Mouse (Mus musculus) embryonic facial prominence, embryonic 15.5 days (tissue): ENCODE measurements around the gene Astn1. TPM values are rescaled to one million over a fixed set of nuclear protein-coding genes. Genes with fewer than 3 reads are reported as not detected.

ENCODE experiments used
- ATAC-seq: fragments of 200-750 bp; cut with Nextera tagmentation; 2 replicates; pipeline ENCODE4 v1.8.0; 2017; ENCODE audit warnings: low read depth, moderate TSS enrichment; ENCODE audit not compliant: insufficient number of reproducible peaks, low FRiP score, low TSS enrichment
- H3K27ac ChIP-seq: fragments of 300-500 bp; sonication (generic); replicated peaks from 2 replicates; pipeline ENCODE4 v1.5.1; 2015; ENCODE audit warnings: mild to moderate bottlenecking, inconsistent platforms
- H3K27me3 ChIP-seq: fragments of 300-500 bp; sonication (generic); 2 replicates; pipeline ENCODE4 v1.6.1; 2015; ENCODE audit warnings: inconsistent platforms
- H3K36me3 ChIP-seq: fragments of 300-500 bp; sonication (generic); 2 replicates; pipeline ENCODE4 v1.6.1; 2015; ENCODE audit warnings: mild to moderate bottlenecking, inconsistent platforms
- H3K4me1 ChIP-seq: fragments of 300-500 bp; sonication (generic); 2 replicates; pipeline ENCODE4 v1.6.1; 2015; ENCODE audit warnings: inconsistent platforms
- H3K4me2 ChIP-seq: fragments of 300-500 bp; sonication (generic); replicated peaks from 2 replicates; pipeline ENCODE4 v1.6.1; 2015; ENCODE audit warnings: mild to moderate bottlenecking, inconsistent platforms
- H3K4me3 ChIP-seq: fragments of 300-500 bp; sonication (generic); replicated peaks from 2 replicates; pipeline ENCODE4 v1.5.1; 2015; ENCODE audit warnings: mild to moderate bottlenecking, inconsistent platforms
- H3K9ac ChIP-seq: fragments of 300-500 bp; sonication (generic); 2 replicates; pipeline ENCODE4 v1.6.1; 2015; ENCODE audit warnings: inconsistent platforms
- H3K9me3 ChIP-seq: fragments of 300-500 bp; sonication (generic); replicated peaks from 2 replicates; pipeline ENCODE4 v1.6.1; 2016; ENCODE audit warnings: inconsistent platforms
- WGBS: fragments of 180-500 bp; shearing (Covaris S2); methylation state at CpG from one replicate; pipeline ENCODE4 v1.1.7; 2015; 5-methylcytosine and 5-hydroxymethylcytosine counted together
- polyA plus RNA-seq: library from polyadenylated mRNA; unstranded; fragments of >200 nt; fragmentation: Nextera tagmentation; extraction: Ambion mirVana; gene quantifications from 2 replicates; pipeline ENCODE4 v1.2.1, GENCODE M21; 2015

Astn1 gene
- polyA plus RNA-seq, 1 experiment from 2014 or later: 1.7 TPM

- 86% methylated on average over 10 of the region's 10 CpGs for WGBS
- Histone ChIP-seq H3K27ac (no peak overlapping the region), H3K9me3 (no peaks in the 10 kb centered on the region), H3K27me3 (no peaks in the 10 kb centered on the region), H3K4me3 (no peak overlapping the region), H3K36me3 (no peaks in the 10 kb centered on the region), H3K4me1 (no peaks in the 10 kb centered on the region), H3K9ac (no peak overlapping the region), H3K4me2 (no peak overlapping the region)
- no peak for ATAC-seq
Observed at GRCm38 (mm10) chr1:158697859-158698569, 335.9 kb downstream of the Astn1 start.

- H3K4me1 ChIP-seq: no peaks in the 10 kb centered on the region
- no peaks in the 10 kb centered on the region for H3K36me3 ChIP-seq
- no peaks in the 10 kb centered on the region for H3K9me3 ChIP-seq
- no peak overlapping the region for H3K4me3 ChIP-seq
- no peak for ATAC-seq
- no peak overlapping the region for H3K4me2 ChIP-seq
- H3K9ac ChIP-seq: no peak overlapping the region
- WGBS: 85% methylated on average over 2 of the region's 2 CpGs
- H3K27ac ChIP-seq: no peak overlapping the region
- no peaks in the 10 kb centered on the region for H3K27me3 ChIP-seq
Observed at GRCm38 (mm10) chr1:158699276-158699675, 337.2 kb downstream of the Astn1 start.

- Histone ChIP-seq H3K4me1 (no peaks in the 10 kb centered on the region), H3K4me2 (no peak overlapping the region), H3K27ac (no peak overlapping the region), H3K27me3 (no peaks in the 10 kb centered on the region), H3K9ac (no peak overlapping the region), H3K4me3 (no peak overlapping the region), H3K36me3 (no peaks in the 10 kb centered on the region), H3K9me3 (no peaks in the 10 kb centered on the region)
- no peak for ATAC-seq
- 85% methylated on average over 2 of the region's 2 CpGs for WGBS
Observed at GRCm38 (mm10) chr1:158700147-158700546, 338.1 kb downstream of the Astn1 start.

- H3K9me3 ChIP-seq: no peaks in the 10 kb centered on the region
- H3K9ac ChIP-seq: no peak overlapping the region
- 73% methylated on average over 1 of the region's 1 CpGs for WGBS
- no peak for ATAC-seq
- no peaks in the 10 kb centered on the region for H3K36me3 ChIP-seq
- no peak overlapping the region for H3K4me2 ChIP-seq
- H3K4me1 ChIP-seq: no peaks in the 10 kb centered on the region
- H3K27me3 ChIP-seq: no peaks in the 10 kb centered on the region
- H3K4me3 ChIP-seq: no peak overlapping the region
- no peak overlapping the region for H3K27ac ChIP-seq
Observed at GRCm38 (mm10) chr1:158701336-158701735, 339.3 kb downstream of the Astn1 start.

GRCm38 (mm10) chr1:158713301-158714095 is 351.4 kb downstream of the Astn1 start:
- H3K27ac ChIP-seq: no peak overlapping the region
- no peaks in the 10 kb centered on the region for H3K4me1 ChIP-seq
- no peaks in the 10 kb centered on the region for H3K27me3 ChIP-seq
- no peaks in the 10 kb centered on the region for H3K36me3 ChIP-seq
- no peak overlapping the region for H3K4me2 ChIP-seq
- no peak overlapping the region for H3K9ac ChIP-seq
- no peak overlapping the region for H3K4me3 ChIP-seq
- no peak for ATAC-seq
- no peaks in the 10 kb centered on the region for H3K9me3 ChIP-seq
- 40% methylated on average over 5 of the region's 5 CpGs for WGBS

GRCm38 (mm10) chr1:158732868-158733496 is 370.9 kb downstream of the Astn1 start:
- no peak overlapping the region for H3K9ac ChIP-seq
- H3K9me3 ChIP-seq: no peaks in the 10 kb centered on the region
- 0 out of 2 replicates have a peak, but pooled peaks have one; percentile 57 for ATAC-seq
- no peak overlapping the region for H3K4me3 ChIP-seq
- no peaks in the 10 kb centered on the region for H3K4me1 ChIP-seq
- H3K36me3 ChIP-seq: no peaks in the 10 kb centered on the region
- H3K4me2 ChIP-seq: no peak overlapping the region
- WGBS: 39% methylated on average over 4 of the region's 4 CpGs
- peak overlapping the region; percentile 28; the same call in 1 of the 2 replicates for H3K27ac ChIP-seq
- H3K27me3 ChIP-seq: no peaks in the 10 kb centered on the region

- Histone ChIP-seq H3K9ac (no peak overlapping the region), H3K4me2 (no peak overlapping the region), H3K27ac (peak overlapping the region; percentile 51; the same call in 1 of the 2 replicates), H3K9me3 (no peaks in the 10 kb centered on the region), H3K36me3 (no peaks in the 10 kb centered on the region), H3K4me3 (no peak overlapping the region), H3K27me3 (no peaks in the 10 kb centered on the region), H3K4me1 (0 out of 2 replicates have a peak, but pooled peaks cover 23% of the 10 kb centered on the region)
- peak; percentile 51; the same call in 1 of the 2 replicates for ATAC-seq
- 14% methylated on average over 5 of the region's 5 CpGs for WGBS
Observed at GRCm38 (mm10) chr1:158739132-158739919, 377.3 kb downstream of the Astn1 start.

- Histone ChIP-seq H3K27ac (no peak overlapping the region), H3K4me1 (0 out of 2 replicates have a peak, but pooled peaks cover 23% of the 10 kb centered on the region), H3K27me3 (no peaks in the 10 kb centered on the region), H3K9ac (no peak overlapping the region), H3K4me2 (no peak overlapping the region), H3K9me3 (no peaks in the 10 kb centered on the region), H3K4me3 (no peak overlapping the region), H3K36me3 (no peaks in the 10 kb centered on the region)
- 67% methylated on average over 6 of the region's 6 CpGs for WGBS
- no peak for ATAC-seq
Observed at GRCm38 (mm10) chr1:158740161-158740766, 378.2 kb downstream of the Astn1 start.

GRCm38 (mm10) chr1:158740949-158741348 is 378.9 kb downstream of the Astn1 start:
- Histone ChIP-seq H3K4me1 (0 out of 2 replicates have a peak, but pooled peaks cover 23% of the 10 kb centered on the region), H3K36me3 (no peaks in the 10 kb centered on the region), H3K4me3 (no peak overlapping the region), H3K4me2 (no peak overlapping the region), H3K27me3 (no peaks in the 10 kb centered on the region), H3K9me3 (no peaks in the 10 kb centered on the region), H3K9ac (no peak overlapping the region), H3K27ac (peak overlapping the region; percentile 22; the same call in 1 of the 2 replicates)
- WGBS: 59% methylated on average over 5 of the region's 5 CpGs
- ATAC-seq: no peak
